ENCODE assay signal across 23 mouse cellular contexts in the genomic region with DNA sequence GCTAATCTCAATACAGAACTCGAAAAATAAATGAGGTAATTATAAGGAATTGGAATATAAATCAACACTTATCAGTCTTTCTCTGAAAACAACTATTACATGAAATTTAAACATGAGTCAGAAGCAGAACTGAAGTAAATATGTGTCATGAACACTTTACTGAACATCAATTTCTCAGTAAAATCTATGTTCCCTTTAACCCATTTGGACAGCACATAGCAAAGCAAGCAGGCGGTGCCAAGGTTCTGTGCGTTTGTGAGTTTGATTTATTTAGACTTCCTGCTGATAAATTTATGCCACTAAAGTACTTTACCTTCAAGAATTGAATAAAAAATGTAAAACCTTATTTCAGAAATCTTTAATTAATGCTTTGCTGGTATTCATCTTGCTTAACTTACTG. TPM values are rescaled to one million over a fixed set of nuclear protein-coding genes. Genes with fewer than 3 reads are reported as not detected.
DNase-seq lines count a peak whose midpoint lies in the region; ATAC-seq and TF ChIP-seq lines count a peak whose summit lies in the region.
"Had no signal": no experiment of that assay in that cellular context is flagged by ENCODE, and none has a peak within 500 bp of the region (broad histone marks: within the 10 kb centered on the region; RNA-seq: fewer than 3 reads in every experiment).

No protein-coding gene starts in this region.

- DNase-seq in liver, embryonic 13.5 days: no peak
- DNase-seq in NIH3T3 (ENCODE audit: low read depth): peak; percentile 89
- peak; percentile 64 for DNase-seq in adrenal gland, adult 8-10 months
- no peak for DNase-seq in left cerebral cortex, adult 9 months (ENCODE audit: low spot score in 2 of 2)
- DNase-seq: cerebellum, adult 8-10 months; embryo, embryonic 11 days; heart, postnatal 14 days; kidney, adult 2 months; kidney, postnatal 36 days had no signal

- H3K27ac ChIP-seq in liver, embryonic 13.5 days: peak overlapping the region; percentile 73; the same call in 1 of the 2 replicates
- no peak overlapping the region for H3K27ac ChIP-seq in liver, embryonic 12.5 days
- peak overlapping the region; percentile 90 for H3K27ac ChIP-seq in embryonic fibroblast, embryonic 13.5 days (ENCODE audit: insufficient read depth, low read length)
- H3K27ac ChIP-seq in forebrain, embryonic 15.5 days (replicated peaks): no peak overlapping the region
- H3K27ac ChIP-seq: embryonic facial prominence, embryonic 12.5 days; forebrain, embryonic 10.5 days; hindbrain, postnatal 0 days; intestine, embryonic 15.5 days; layer of hippocampus, adult 2 months; left cerebral cortex, adult 2 months; limb, embryonic 13.5 days; macrophage; midbrain, embryonic 13.5 days had no signal

- TF ChIP-seq CTCF in embryonic fibroblast, embryonic 13.5 days (IDR thresholded peaks at IDR 0.05; ENCODE audit: borderline replicate concordance, insufficient read depth, low read length): no peak

- no peak for TF ChIP-seq POLR2A in embryonic fibroblast, embryonic 13.5 days (IDR thresholded peaks at IDR 0.05; ENCODE audit: low read depth, low read length)

- H3K4me3 ChIP-seq in liver, embryonic 13.5 days (replicated peaks): no peak overlapping the region
- no peak overlapping the region for H3K4me3 ChIP-seq in liver, embryonic 12.5 days
- H3K4me3 ChIP-seq in embryonic fibroblast, embryonic 13.5 days (ENCODE audit: insufficient read depth, low read length): no peak overlapping the region
- no peak overlapping the region for H3K4me3 ChIP-seq in forebrain, embryonic 15.5 days
- H3K4me3 ChIP-seq: embryonic facial prominence, embryonic 12.5 days; forebrain, embryonic 10.5 days; intestine, embryonic 15.5 days; layer of hippocampus, adult 2 months; left cerebral cortex, adult 2 months; limb, embryonic 13.5 days; midbrain, embryonic 13.5 days had no signal

- H3K4me2 ChIP-seq in liver, embryonic 13.5 days: no peak overlapping the region
- no peak overlapping the region for H3K4me2 ChIP-seq in liver, embryonic 12.5 days
- no peak overlapping the region for H3K4me2 ChIP-seq in forebrain, embryonic 15.5 days (replicated peaks)
- H3K4me2 ChIP-seq: embryonic facial prominence, embryonic 12.5 days; intestine, embryonic 15.5 days; limb, embryonic 13.5 days; midbrain, embryonic 13.5 days had no signal

- no peaks in the 10 kb centered on the region for H3K27me3 ChIP-seq in liver, embryonic 13.5 days
- no peaks in the 10 kb centered on the region for H3K27me3 ChIP-seq in liver, embryonic 12.5 days (replicated peaks)
- no peaks in the 10 kb centered on the region for H3K27me3 ChIP-seq in forebrain, embryonic 15.5 days
- H3K27me3 ChIP-seq: CH12.LX; embryonic facial prominence, embryonic 12.5 days; intestine, embryonic 15.5 days; limb, embryonic 13.5 days; midbrain, embryonic 13.5 days had no signal

- no peak overlapping the region for H3K9ac ChIP-seq in liver, embryonic 13.5 days
- no peak overlapping the region for H3K9ac ChIP-seq in liver, embryonic 12.5 days
- no peak overlapping the region for H3K9ac ChIP-seq in forebrain, embryonic 15.5 days (replicated peaks)
- H3K9ac ChIP-seq: embryonic facial prominence, embryonic 12.5 days; intestine, embryonic 15.5 days; limb, embryonic 13.5 days; midbrain, embryonic 13.5 days had no signal

- no peak for ATAC-seq in liver, embryonic 13.5 days (ENCODE audit: low read depth)
- ATAC-seq in liver, embryonic 12.5 days: no peak
- ATAC-seq in forebrain, embryonic 15.5 days (replicated peaks): no peak
- ATAC-seq: forebrain, embryonic 16.5 days; hindbrain, postnatal 0 days; intestine, embryonic 15.5 days; midbrain, embryonic 13.5 days had no signal

- H3K4me1 ChIP-seq in liver, embryonic 13.5 days (replicated peaks): peaks cover 40% of the 10 kb centered on the region
- peaks cover 47% of the 10 kb centered on the region for H3K4me1 ChIP-seq in liver, embryonic 12.5 days
- peaks cover 3% of the 10 kb centered on the region for H3K4me1 ChIP-seq in embryonic fibroblast, embryonic 13.5 days (ENCODE audit: control insufficient read depth, insufficient read depth, low read length)
- H3K4me1 ChIP-seq in forebrain, embryonic 15.5 days: no peaks in the 10 kb centered on the region
- H3K4me1 ChIP-seq: embryonic facial prominence, embryonic 12.5 days; forebrain, embryonic 10.5 days; intestine, embryonic 15.5 days; midbrain, embryonic 13.5 days had no signal

- H3K9me3 ChIP-seq in liver, embryonic 13.5 days (replicated peaks): no peaks in the 10 kb centered on the region
- H3K9me3 ChIP-seq in liver, embryonic 12.5 days (replicated peaks): no peaks in the 10 kb centered on the region
- no peaks in the 10 kb centered on the region for H3K9me3 ChIP-seq in forebrain, embryonic 15.5 days
- H3K9me3 ChIP-seq: embryonic facial prominence, embryonic 12.5 days; forebrain, embryonic 10.5 days; intestine, embryonic 15.5 days; limb, embryonic 13.5 days; midbrain, embryonic 13.5 days had no signal

- peaks cover 40% of the 10 kb centered on the region for H3K36me3 ChIP-seq in liver, embryonic 13.5 days
- H3K36me3 ChIP-seq in liver, embryonic 12.5 days: peaks cover 54% of the 10 kb centered on the region
- H3K36me3 ChIP-seq in forebrain, embryonic 15.5 days: no peaks in the 10 kb centered on the region

- 81% methylated on average over 3 of the region's 3 CpGs for WGBS in liver, embryonic 13.5 days (ENCODE audit: insufficient replicate concordance)
- 80% methylated on average over 3 of the region's 3 CpGs for WGBS in liver, embryonic 12.5 days (ENCODE audit: insufficient replicate concordance)
- WGBS in forebrain, embryonic 15.5 days: 91% methylated on average over 3 of the region's 3 CpGs

RNA-seq across cellular contexts. Expression of a gene that starts 54.2 kb away (rescaled TPM):
- polyA plus RNA-seq in liver, embryonic 13.5 days (2015; fragmentation: Nextera tagmentation; extraction: Ambion mirVana): 89.2 and 103 TPM in 2 replicates
- 102 and 110 TPM in 2 replicates for polyA plus RNA-seq in liver, embryonic 12.5 days (2016; fragmentation: Nextera tagmentation; extraction: Ambion mirVana)
- 100 to 1,000 TPM in 3 of 4 experiments, 10 to 100 TPM in 1; 99.8 to 209 (median 138) TPM for total RNA-seq in adrenal gland, adult 8-10 months (2022)
- 525 and 577 TPM in 2 replicates for polyA plus RNA-seq in embryonic fibroblast, embryonic 13.5 days (2011; ENCODE audit: insufficient read length, low read depth, missing spikeins)
- 99.0 and 99.6 TPM in 2 replicates for polyA plus RNA-seq in forebrain, embryonic 15.5 days (2015; fragmentation: Nextera tagmentation; extraction: Ambion mirVana)

RNA-seq across cellular contexts. Expression of a gene that starts 54.3 kb away (rescaled TPM):
- polyA plus RNA-seq in liver, embryonic 13.5 days (2015; fragmentation: Nextera tagmentation; extraction: Ambion mirVana): 23.0 and 23.3 TPM in 2 replicates
- 26.1 and 26.8 TPM in 2 replicates for polyA plus RNA-seq in liver, embryonic 12.5 days (2016; fragmentation: Nextera tagmentation; extraction: Ambion mirVana)
- 10 to 100 TPM; 15.7 to 17.9 (median 17.2) TPM for total RNA-seq in adrenal gland, adult 8-10 months (2022)
- 18.3 and 19.1 TPM in 2 replicates for polyA plus RNA-seq in embryonic fibroblast, embryonic 13.5 days (2011; ENCODE audit: insufficient read length, low read depth, missing spikeins)
- polyA plus RNA-seq in forebrain, embryonic 15.5 days (2015; fragmentation: Nextera tagmentation; extraction: Ambion mirVana): 37.7 and 38.2 TPM in 2 replicates

Comparison
In these comparisons a context has a peak if more than half of its experiments do, and no peak if none do; other contexts are left out.
1. H3K27ac ChIP-seq: peak in liver, embryonic 13.5 days (single experiment) and embryonic fibroblast, embryonic 13.5 days (single experiment); none in liver, embryonic 12.5 days (single experiment) and forebrain, embryonic 15.5 days (single experiment).
2. DNase-seq: peak in NIH3T3 (single experiment) and adrenal gland, adult 8-10 months (single experiment); none in liver, embryonic 13.5 days (single experiment) and left cerebral cortex, adult 9 months (0 of 2).